Mouse (Mus musculus): ENCODE measurements at regions not wholly inside any gene's neighbourhood (a gene's known extent, or its start where the extent isn't known, plus 50 kb on each side); places are given as distances from the start of the nearest gene placed in this dataset.
"Not testable (repeated sequence)": the region's sequence is repeated elsewhere in the genome, so short reads cannot be mapped to it uniquely, and the experiment has no call there.

- DNase-seq (ENCODE audit: extremely low spot score, low spot score): not testable (repeated sequence)
Observed at GRCm38 (mm10) chr17:9066633-9067032, 78.5 kb downstream of the 1700010I14Rik start.

DNA sequence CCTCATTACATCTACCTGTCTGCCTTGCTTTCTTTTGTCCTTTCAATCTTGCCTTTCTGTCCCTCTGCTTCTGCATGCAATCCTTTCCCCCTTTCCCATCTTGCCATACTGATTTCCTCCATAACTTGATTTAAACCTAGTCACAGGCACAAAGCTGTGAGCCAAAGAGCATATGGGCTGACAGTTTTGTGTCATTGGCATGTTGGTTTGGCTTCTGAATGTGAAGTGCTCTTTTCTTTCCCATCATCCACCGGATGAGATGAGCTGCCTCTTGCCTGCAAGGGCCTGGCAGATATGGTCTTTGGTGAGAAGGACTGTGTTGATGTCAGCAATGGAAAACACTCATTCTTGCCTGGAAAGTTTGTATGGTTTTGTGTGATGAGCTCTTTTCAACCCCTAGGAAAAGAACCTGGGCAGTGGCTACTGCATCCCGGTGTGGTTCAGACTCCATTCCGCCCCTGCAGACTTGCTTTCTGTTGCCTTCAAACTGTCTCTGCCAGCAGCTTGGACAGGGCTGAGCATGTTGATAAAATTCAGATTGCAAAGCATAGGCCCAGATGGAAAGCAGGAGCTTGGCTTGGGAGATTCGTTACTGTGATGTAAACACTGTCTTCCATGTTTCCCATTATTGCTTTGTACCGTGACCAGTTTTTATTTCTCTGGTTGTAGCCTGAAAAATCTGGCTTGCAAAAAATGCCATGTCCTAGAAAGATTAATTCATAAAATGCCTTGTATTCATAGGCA lies 80.9 kb downstream of the 1700010I14Rik start:
- no peak for DNase-seq (ENCODE audit: extremely low spot score, low spot score)

DNA sequence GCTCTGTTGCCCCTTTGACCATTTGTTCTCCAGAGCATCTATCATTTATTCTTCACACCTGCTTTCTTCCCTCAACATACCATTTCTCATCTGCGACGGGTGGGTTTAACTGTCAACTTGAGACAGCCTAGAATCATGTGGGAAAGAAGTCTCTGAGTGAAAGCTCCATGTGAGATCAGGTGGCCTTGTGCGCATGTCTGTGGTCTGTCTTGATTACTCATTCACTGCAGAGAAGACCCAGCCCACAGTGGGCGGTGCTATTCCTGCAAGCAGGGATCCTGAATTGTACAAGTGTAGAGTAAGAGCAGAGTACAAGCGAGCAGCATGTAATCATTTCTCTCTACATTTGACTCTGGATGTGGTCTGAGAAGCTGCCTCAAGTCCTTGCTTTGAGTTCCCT lies 95.5 kb downstream of the 1700010I14Rik start:
- no peak for DNase-seq (ENCODE audit: extremely low spot score, low spot score)

GRCm38 (mm10) chr17:9127866-9128265 lies 139.7 kb downstream of the 1700010I14Rik start:
- DNase-seq (ENCODE audit: extremely low spot score, low spot score): no peak

DNA sequence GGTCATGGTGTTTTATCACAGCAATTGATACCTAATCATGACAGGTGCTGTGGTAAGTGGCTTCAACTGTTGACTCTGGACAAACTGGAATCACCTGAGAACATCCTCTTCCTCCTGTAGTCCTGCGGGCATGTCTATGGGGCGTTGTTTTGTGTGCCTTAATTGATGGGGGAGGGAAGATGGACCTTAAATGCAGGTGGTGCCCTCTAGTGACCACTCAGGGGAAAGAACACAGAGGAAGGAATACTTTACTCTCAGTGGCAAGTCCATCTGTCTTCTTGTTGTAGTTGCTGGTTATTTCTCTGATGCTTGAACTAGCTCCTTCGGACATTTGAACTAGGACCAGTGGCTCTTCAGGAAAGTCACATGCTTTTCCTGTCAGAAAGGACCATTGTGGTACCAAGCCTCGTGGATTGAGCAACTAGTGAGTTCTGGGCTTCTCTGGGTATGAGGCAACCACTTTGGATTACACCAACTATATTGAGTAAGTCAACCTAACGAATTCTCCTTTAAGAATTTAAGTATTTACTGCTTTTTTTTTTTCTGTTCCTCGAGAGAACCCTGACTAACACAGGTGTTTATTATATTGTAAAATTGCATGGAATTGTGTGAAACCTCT lies 157.6 kb downstream of the 1700010I14Rik start:
- no peak for DNase-seq (ENCODE audit: extremely low spot score, low spot score)

GRCm38 (mm10) chr17:9150654-9151053 lies 162.5 kb downstream of the 1700010I14Rik start:
- no peak for DNase-seq (ENCODE audit: extremely low spot score, low spot score)

DNA sequence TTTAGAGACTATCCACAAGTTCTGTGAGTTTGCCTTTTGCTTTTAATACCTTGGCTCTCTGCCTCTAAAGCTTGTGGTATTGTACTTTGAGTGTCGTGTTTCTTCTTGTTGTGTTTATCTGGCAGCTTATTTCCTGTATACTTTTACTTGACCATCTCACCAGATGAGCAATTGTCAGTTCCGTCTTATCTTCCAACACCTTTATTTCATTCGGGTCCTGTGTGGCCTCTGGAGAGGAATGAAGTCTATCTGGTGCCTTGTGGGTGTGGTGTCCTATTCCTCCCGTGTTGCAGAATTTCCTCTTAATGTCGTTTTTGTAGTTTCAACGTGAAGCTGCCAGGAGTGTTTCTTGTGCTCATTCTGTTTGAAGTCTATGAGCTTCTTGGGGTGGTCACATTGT lies 174.0 kb downstream of the 1700010I14Rik start:
- DNase-seq (ENCODE audit: extremely low spot score, low spot score): no peak

GRCm38 (mm10) chr17:9162676-9163075 lies 174.5 kb downstream of the 1700010I14Rik start:
- DNase-seq (ENCODE audit: extremely low spot score, low spot score): no peak

DNA sequence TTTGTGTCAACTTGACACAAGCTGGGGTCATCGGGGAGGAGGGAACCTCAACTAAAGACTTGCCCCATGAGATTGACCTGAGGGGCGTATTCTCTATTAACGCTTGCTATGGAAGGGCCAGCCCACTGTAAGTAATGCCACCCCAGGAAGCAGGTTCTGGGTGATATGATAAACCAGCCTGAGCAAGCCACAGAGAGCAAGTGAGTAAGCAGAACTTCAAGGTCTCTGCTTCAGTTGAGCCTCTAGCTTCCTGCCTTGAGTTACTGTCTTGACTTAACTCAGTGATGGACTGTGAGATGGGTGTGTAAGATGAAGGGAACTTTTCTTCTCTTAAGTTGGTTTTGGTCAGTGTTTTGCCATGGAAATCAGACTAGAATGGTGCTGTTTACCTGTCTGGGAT lies 175.2 kb downstream of the 1700010I14Rik start:
- no peak for DNase-seq (ENCODE audit: extremely low spot score, low spot score)

DNA sequence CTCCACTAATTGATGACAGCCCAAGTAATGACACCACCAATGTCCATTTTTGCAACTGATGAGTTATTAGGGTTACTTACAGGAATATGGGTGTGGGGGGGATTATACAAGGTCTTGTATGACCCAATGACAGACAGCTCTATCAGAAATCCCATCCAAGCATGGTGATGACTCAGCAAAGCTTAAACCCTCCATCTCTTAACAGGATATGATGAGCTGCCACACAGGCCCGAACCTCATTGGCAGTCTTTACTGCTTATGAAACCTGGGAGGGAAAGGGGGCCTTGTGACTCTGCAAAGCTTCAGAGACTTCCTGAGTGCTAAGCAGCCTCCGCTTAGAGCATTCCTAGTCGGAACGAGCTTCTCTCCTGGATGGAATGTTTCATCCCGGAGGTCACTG lies 176.4 kb downstream of the 1700010I14Rik start:
- DNase-seq (ENCODE audit: extremely low spot score, low spot score): no peak

DNA sequence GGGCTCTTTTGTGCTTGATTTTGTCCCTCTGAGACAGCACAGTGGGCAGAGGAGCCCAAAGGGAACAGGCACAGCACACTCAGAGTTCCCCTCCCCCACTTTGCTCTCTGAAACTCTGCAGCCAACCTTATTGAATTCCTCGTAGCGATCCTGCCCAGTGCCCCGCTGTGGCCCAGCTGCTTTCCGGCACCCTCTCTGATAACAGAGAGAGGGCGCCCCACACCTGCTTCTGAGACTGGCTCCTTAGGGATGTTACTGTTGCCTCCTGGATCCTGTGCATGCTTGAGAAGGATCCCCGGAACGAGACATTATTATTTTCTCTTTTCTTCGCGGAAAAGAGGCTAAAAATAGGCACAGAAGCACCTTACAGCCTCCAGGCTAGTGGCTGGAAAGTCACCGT lies 179.0 kb downstream of the 1700010I14Rik start:
- DNase-seq (ENCODE audit: extremely low spot score, low spot score): no peak

DNA sequence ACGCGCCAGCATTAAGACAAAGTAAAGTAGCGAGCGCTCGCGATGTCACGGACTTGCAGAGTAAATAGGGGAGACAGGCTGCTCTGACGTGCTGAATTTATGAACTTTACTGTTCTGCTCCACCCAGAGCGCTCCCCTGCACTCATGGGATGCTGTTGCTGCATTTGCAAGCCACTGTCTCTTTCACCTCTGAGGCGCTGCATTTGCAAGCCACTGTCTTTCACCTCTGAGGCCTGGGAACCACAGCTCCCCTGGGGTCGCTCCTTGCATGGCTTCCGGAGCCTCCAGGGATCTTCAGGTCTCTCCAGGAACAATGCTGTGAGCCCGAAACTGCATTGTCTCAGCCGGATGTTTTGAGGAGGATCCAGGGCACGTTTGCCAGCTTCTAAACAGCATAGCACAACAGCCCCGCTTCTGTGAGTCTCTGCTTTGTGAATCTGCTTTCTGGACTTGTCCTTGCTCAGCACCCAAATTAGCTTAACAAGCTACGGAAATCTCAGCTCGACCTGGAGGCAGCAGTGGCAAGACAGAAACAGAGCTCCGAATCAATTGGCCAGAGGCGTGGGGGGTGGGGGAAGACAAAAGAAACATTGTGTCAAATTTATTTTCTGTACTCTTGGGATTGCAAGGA lies 179.6 kb downstream of the 1700010I14Rik start:
- DNase-seq (ENCODE audit: extremely low spot score, low spot score): peak; percentile 61

DNA sequence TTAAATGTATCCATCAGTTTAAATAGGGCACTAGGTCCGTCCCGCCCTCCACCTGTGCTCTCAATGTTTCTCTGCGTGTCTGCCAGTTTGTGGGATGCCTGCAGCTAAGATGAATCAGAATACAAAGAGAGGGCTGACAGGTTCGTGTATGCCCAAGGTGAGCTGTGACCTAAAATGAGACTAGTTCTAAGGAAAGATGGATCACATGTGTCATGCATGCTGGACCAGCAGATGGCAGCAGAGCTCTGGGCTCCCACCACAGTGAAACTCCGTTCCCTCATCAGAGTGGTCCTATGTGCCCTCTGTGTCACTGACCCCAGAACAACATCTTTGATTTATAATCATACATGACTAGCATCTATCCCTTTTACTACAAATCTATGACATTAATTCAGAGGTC lies 180.3 kb downstream of the 1700010I14Rik start:
- DNase-seq (ENCODE audit: extremely low spot score, low spot score): peak; percentile 84

DNA sequence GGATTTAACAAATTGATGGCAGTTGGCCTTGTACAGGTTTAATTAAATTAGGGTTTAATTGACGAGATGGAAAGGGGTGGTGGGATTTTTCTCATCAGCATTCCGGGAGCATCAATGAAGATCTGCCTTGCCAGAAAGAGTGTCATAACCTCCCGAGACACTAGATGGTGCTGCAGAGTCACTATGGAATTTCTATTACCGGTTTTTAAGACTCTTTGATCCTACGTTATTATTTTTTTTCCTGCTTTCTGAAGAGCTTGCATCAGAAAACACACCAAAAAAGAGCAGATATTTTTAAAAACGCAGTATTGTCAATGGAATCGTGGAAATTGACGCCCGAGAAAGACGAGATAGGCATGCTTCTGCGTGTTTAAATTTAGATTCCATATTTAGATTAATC lies 181.2 kb downstream of the 1700010I14Rik start:
- peak; percentile 67 for DNase-seq (ENCODE audit: extremely low spot score, low spot score)

DNA sequence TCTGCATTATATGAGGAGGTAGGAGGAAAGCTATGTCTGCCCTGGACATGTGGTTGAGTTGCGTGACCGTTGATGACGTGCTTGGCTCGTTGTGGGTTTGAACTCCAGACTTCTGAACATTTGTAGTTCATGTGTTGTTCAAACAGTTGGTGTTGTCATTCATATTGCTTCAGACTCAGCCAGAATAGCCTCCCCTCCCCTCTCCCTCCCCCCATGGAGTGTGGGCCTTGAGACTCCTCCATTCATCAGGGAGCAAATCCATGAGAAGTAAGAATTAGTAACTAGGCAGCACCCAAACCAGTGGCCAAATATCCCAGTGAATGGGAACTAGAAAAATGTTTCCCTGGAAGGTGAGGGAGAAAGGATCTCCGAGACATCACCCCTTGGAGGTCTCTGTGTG lies 209.0 kb downstream of the 1700010I14Rik start:
- no peak for DNase-seq (ENCODE audit: extremely low spot score, low spot score)

DNA sequence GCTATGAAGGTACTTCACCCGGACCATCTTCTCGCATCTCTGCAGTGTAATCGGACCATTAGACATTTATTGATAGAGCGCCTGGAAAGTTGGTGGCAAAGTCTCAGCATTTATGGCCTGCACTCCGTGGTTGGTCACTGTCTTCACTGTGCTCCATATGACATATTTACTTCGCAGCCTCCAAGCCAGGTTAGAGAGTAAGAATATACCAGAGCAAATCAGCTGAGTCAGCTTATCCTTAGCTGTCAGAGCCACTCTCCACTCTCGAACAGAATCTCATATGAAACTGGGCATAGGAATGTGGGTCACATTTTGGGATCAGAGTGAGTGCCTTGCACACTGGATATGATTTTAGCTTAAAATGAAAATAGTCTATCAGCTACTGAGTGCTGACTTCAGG lies 212.3 kb downstream of the 1700010I14Rik start:
- no peak for DNase-seq (ENCODE audit: extremely low spot score, low spot score)

DNA sequence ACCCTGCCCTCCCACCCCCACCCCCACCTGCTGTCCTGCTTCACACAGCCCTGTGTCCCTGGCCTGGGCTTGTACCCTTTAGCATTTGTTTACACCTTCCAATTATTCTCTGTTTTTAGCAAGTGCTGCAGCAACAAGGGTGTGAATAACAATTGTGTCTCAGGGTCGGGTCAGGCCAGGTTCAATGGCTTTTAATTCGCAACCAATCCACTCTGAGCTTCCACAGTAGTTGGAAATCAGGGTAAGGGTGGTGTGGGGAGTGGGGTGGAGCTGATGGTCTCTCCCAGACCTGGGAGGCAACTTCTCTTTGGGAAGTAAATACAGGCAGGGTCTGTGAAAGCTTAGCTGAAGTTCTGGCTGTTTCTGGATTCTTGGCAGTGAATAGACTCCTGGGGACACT lies 214.4 kb downstream of the 1700010I14Rik start:
- DNase-seq (ENCODE audit: extremely low spot score, low spot score): no peak

GRCm38 (mm10) chr17:9210626-9211025 lies 211.2 kb upstream of the Gm17728 start:
- no peak for DNase-seq (ENCODE audit: extremely low spot score, low spot score)

DNA sequence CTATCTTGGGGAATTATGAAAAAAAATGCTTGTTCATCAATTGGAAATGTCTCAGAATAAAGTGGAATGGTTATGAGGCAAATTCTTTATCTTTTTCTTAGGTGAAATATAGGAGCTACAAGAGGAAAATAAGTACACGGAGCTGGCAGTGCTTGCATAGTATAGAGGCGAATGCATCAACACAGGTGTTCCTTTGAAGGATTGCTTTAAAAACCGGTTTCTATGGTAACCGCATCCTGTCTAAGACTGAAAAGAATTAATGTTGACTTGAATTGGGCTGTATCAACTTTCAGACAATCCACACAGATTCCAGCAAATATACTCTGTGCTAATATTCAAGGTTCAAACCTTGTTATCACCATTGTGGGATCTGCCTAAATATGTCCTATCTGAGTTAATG lies 198.8 kb upstream of the Gm17728 start:
- no peak for DNase-seq (ENCODE audit: extremely low spot score, low spot score)

- DNase-seq (ENCODE audit: extremely low spot score, low spot score): peak; percentile 19
Observed at GRCm38 (mm10) chr17:9227872-9228575, 193.8 kb upstream of the Gm17728 start.

DNA sequence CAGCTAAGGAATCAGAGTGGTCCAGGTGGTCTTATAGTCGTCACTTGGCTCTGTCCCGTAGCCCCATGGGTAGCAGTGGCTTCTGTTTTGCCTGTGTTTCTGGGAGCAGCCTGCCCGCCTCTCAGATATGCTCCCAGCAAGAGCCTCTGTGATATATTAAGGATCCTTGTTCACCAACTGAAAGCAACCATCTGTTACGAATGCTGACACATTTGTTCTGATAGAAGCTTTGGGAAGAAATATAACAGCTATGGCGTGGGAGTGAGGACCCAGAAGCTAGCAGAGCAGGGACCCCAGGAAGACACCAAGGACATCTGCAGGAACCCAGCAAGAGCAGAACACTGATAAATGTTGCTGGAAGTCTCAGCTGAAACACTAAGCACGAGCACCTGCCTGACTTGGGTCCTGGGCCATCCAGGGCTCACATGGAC lies 186.7 kb upstream of the Gm17728 start:
- no peak for DNase-seq (ENCODE audit: extremely low spot score, low spot score)

DNA sequence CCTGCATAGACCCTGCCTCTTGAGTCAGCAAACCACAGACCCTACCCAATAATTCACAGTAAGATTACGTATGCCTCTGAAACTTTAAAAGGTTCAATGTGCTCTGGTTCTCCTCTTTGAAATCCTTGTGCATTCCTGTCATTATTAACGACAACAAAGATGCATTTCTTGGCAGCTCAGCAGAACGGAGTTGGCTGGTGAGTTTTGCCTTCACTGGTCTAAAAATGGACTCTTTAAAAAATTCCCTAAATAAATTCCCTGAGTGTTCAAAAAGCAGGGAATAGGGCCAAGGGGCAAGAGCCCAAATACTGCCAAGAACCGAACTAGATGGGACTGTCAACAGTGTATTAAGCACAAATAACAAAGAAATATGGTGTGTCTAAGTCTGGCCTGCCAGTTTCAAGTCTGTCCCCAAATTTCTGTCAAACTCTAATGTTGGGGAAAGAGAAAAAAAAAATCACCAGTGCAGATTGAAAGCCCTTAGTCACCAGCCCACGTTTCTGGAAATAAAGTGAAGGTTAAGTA lies 163.2 kb upstream of the Gm17728 start:
- no peak for DNase-seq (ENCODE audit: extremely low spot score, low spot score)
